Mouse (Mus musculus): ENCODE data around the gene Ndufa7. TPM values are rescaled to one million over a fixed set of nuclear protein-coding genes. Genes with fewer than 3 reads are reported as not detected.
"Not testable (repeated sequence)": the region's sequence is repeated elsewhere in the genome, so short reads cannot be mapped to it uniquely, and the experiment has no call there.

The Ndufa7 gene
- polyA plus RNA-seq, 1 experiment from 2014 or later, result 477 TPM

DNA sequence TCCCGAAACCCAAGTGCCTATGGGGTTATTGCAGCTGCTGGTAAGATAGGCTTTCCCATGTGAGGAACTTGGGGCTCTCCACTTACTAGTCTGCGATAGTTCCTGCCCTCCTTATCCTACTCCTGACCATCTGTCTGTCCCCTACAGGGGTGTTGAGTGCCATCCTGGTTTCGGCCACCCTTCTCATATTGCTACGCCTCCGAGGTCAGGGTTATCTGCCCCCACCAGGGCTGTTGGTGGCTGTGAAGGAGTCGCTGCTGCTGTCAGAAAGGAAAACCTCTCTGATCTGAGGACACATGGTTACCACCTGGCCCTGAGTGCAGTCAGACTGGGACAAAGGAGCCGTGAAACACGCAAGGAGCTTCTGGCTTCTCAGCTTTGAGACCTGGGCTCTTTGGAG is 23.8 kb downstream of the Ndufa7 start:
- Histone ChIP-seq H3K27me3 (replicated peaks; ENCODE audit: low read depth, poor library complexity, severe bottlenecking) (no peaks in the 10 kb centered on the region), H3K4me1 (peaks cover 15% of the 10 kb centered on the region), H3K36me3 (replicated peaks) (peaks cover 54% of the 10 kb centered on the region), H3K9me3 (no peaks in the 10 kb centered on the region), H3K4me3 (no peak overlapping the region), H3K27ac (replicated peaks) (no peak overlapping the region)
- no peak for DNase-seq (ENCODE audit: low spot score)
- WGBS, result 82% methylated on average over 8 of the region's 8 CpGs

GRCm38 (mm10) chr17:33851331-33851730 is 27.0 kb downstream of the Ndufa7 start:
- Histone ChIP-seq H3K4me1 (no peaks in the 10 kb centered on the region), H3K36me3 (replicated peaks) (peaks cover 52% of the 10 kb centered on the region), H3K27ac (replicated peaks) (no peak overlapping the region), H3K4me3 (no peak overlapping the region), H3K27me3 (replicated peaks; ENCODE audit: low read depth, poor library complexity, severe bottlenecking) (no peaks in the 10 kb centered on the region), H3K9me3 (no peaks in the 10 kb centered on the region)
- no peak for DNase-seq (ENCODE audit: low spot score)
- WGBS, result 69% methylated on average over 1 of the region's 1 CpGs

GRCm38 (mm10) chr17:33857816-33858215 is 33.4 kb downstream of the Ndufa7 start:
- DNase-seq (ENCODE audit: low spot score), result no peak
- Histone ChIP-seq H3K4me1 (no peaks in the 10 kb centered on the region), H3K4me3 (no peak overlapping the region), H3K27ac (replicated peaks) (no peak overlapping the region), H3K36me3 (replicated peaks) (peaks cover 3% of the 10 kb centered on the region; the same call in 1 of the 2 replicates), H3K9me3 (peaks cover 5% of the 10 kb centered on the region; the same call in 1 of the 2 replicates), H3K27me3 (replicated peaks; ENCODE audit: low read depth, poor library complexity, severe bottlenecking) (no peaks in the 10 kb centered on the region)
- 77% methylated on average over 4 of the region's 4 CpGs for WGBS

DNA sequence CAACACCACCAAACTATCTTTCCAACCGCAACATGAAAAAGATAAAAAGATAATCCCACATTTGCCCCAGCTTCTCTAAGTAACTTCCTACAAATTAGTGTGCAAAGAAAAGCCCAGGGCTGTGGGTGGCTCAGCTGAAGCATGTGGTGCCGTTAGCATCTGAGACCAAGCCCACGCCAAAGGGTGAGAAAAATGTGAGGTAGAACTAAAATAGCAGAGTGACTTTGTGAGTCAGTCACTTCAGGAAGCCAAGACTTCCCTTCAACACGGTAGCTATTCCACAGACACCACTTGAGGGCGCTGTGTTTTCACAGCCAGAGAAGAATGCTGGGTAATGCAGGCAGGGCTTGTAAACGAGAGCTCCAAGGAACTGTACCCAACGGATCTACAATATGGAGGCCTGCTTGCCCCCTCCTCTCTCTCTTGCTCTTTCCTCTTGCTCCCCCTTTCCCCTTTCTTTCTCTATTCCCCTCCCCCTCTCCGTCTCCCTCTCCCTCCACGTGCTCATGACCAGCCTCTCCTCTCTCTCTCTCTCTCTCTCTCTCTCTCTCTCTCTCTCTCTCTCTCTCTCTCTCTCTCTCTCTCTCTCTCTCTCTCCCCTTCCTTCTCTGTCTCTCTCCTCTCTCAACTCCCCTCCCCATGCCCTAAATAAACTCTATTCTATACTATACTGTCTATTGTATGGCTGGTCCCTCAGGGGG is 41.1 kb downstream of the Ndufa7 start:
- WGBS, result 40% methylated on average over 9 of the region's 9 CpGs
- Histone ChIP-seq H3K27ac (replicated peaks) (peak overlapping the region; percentile 54; the same call in 1 of the 2 replicates), H3K27me3 (replicated peaks; ENCODE audit: low read depth, poor library complexity, severe bottlenecking) (no peaks in the 10 kb centered on the region), H3K4me3 (no peak overlapping the region), H3K4me1 (peaks cover 16% of the 10 kb centered on the region), H3K9me3 (no peaks in the 10 kb centered on the region), H3K36me3 (replicated peaks) (no peaks in the 10 kb centered on the region)
- peak; percentile 51 for DNase-seq (ENCODE audit: low spot score)

DNA sequence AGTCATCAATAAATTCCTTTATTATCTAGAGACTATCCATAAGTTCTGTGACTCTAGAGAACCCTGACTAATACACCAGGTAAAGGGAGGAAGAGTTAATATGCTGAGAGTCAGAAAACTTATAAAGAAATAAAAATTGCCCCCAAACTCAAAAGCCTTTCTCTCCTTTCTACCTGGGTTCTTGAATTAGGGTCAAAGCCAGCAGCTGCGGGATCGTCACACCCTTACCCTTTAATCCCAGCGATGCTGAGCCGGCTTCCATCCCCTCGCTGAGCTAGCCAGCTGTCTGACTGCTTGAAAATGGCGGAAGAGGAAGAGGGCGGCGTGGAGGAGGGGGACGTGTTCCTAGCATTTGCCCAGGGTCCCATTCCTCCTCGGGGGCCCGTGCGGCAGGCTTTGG is 49.2 kb downstream of the Ndufa7 start, which contains the start of gene Gm7029:
Gene Gm7029 (plus strand): TSS at position 301 of the 400 bp plus-strand sequence.
- not testable (repeated sequence) for H3K27ac ChIP-seq (replicated peaks); H3K4me3 ChIP-seq; H3K9me3 ChIP-seq; H3K27me3 ChIP-seq (replicated peaks; ENCODE audit: low read depth, poor library complexity, severe bottlenecking); H3K4me1 ChIP-seq; DNase-seq (ENCODE audit: low spot score)
- peaks cover 41% of the 10 kb centered on the region for H3K36me3 ChIP-seq (replicated peaks)
- WGBS, result 76% methylated on average over 7 of the region's 12 CpGs

DNA sequence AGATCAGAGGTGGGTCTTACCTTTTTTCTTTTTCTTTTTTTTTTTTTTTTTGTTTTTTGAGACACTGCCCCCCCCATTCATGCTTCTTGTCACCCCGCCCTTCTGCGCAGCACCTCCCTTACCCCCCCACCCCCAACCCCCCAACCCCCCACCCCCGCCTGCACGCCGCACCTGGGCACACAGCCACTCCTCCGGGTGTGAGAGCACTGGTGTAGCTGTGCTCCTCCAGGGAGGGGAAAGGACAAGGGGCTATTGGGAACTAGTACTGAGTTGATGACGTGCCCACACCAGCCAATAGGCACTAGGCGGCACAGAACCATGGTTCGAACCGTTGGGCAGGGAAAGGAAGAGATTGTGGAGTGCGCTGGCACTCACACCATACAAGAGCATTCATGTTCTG is 50.0 kb downstream of the Ndufa7 start:
- no peak for DNase-seq (ENCODE audit: low spot score)
- Histone ChIP-seq H3K4me1 (no peaks in the 10 kb centered on the region), H3K27me3 (replicated peaks; ENCODE audit: low read depth, poor library complexity, severe bottlenecking) (no peaks in the 10 kb centered on the region), H3K36me3 (replicated peaks) (peaks cover 50% of the 10 kb centered on the region), H3K9me3 (no peaks in the 10 kb centered on the region), H3K27ac (replicated peaks) (no peak overlapping the region), H3K4me3 (no peak overlapping the region)
- WGBS, result 88% methylated on average over 11 of the region's 11 CpGs

GRCm38 (mm10) chr17:33875797-33876196 is 51.4 kb downstream of the Ndufa7 start:
- WGBS, result 78% methylated on average over 5 of the region's 5 CpGs
- H3K4me3 ChIP-seq; H3K27me3 ChIP-seq (replicated peaks; ENCODE audit: low read depth, poor library complexity, severe bottlenecking); H3K4me1 ChIP-seq; H3K27ac ChIP-seq (replicated peaks); H3K9me3 ChIP-seq: not testable (repeated sequence)
- DNase-seq (ENCODE audit: low spot score), result peak; percentile 37
- H3K36me3 ChIP-seq (replicated peaks), result peaks cover 63% of the 10 kb centered on the region

DNA sequence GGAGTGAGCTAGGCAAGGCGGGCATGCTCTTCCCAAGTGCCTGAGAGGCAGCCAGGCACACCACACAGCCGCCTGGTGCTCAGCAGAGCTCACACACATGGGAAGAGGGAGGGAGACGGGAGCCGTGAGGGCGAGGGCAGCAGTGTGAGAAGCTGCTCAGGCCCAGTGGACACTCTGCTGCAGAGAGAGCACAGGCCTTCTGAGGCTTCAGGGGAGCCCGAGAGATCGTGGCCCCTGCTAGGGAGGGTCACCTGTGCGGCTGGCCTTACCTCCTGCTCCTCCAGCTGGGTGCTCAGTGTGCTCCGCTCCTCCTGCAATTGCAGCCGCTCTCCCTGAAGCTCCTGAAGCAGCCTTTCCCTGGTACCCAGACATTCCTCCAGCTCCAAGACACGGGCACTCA is 59.9 kb downstream of the Ndufa7 start:
- not testable (repeated sequence) for H3K27me3 ChIP-seq (replicated peaks; ENCODE audit: low read depth, poor library complexity, severe bottlenecking); H3K4me3 ChIP-seq; DNase-seq (ENCODE audit: low spot score); H3K9me3 ChIP-seq; H3K27ac ChIP-seq (replicated peaks)
- WGBS, result 90% methylated on average over 11 of the region's 11 CpGs
- H3K4me1 ChIP-seq, result peaks cover 18% of the 10 kb centered on the region
- peaks cover 76% of the 10 kb centered on the region for H3K36me3 ChIP-seq (replicated peaks)

- H3K9me3 ChIP-seq; DNase-seq (ENCODE audit: low spot score); H3K27ac ChIP-seq (replicated peaks); H3K27me3 ChIP-seq (replicated peaks; ENCODE audit: low read depth, poor library complexity, severe bottlenecking): not testable (repeated sequence)
- WGBS, result 82% methylated on average over 2 of the region's 2 CpGs
- Histone ChIP-seq H3K36me3 (replicated peaks) (peaks cover 43% of the 10 kb centered on the region), H3K4me1 (peaks cover 19% of the 10 kb centered on the region), H3K4me3 (peak overlapping the region; percentile 68; the same call in 1 of the 2 replicates)
Measured at GRCm38 (mm10) chr17:33887802-33888201, 63.4 kb downstream of the Ndufa7 start.

Small RNA genes lying within 50 kb of the gene (microRNA-seq; reads per million reads assigned to microRNA genes)
- gene Gm27740, result not detected

Other genes starting within 250 kb of the Ndufa7 start
- gene Zfp414, start 195.5 kb upstream of the Ndufa7 start, polyA plus RNA-seq (2016; fragmentation: Nextera tagmentation; extraction: Ambion mirVana), result 53.4 and 58.1 TPM in 2 replicates
- 0.55 and 0.65 TPM in 2 replicates for gene Pram1, start 186.5 kb upstream of the Ndufa7 start, polyA plus RNA-seq (2016; fragmentation: Nextera tagmentation; extraction: Ambion mirVana)
- 567 and 569 TPM in 2 replicates for gene Hnrnpm, start 137.7 kb upstream of the Ndufa7 start, polyA plus RNA-seq (2016; fragmentation: Nextera tagmentation; extraction: Ambion mirVana)
- 28.0 and 28.5 TPM in 2 replicates for gene March2, start 105.9 kb upstream of the Ndufa7 start, polyA plus RNA-seq (2016; fragmentation: Nextera tagmentation; extraction: Ambion mirVana)
- gene Rab11b, start 64.0 kb upstream of the Ndufa7 start, polyA plus RNA-seq (2016; fragmentation: Nextera tagmentation; extraction: Ambion mirVana), result 342 and 347 TPM in 2 replicates
- 33.4 and 39.0 TPM in 2 replicates for gene Angptl4, start 42.7 kb upstream of the Ndufa7 start, polyA plus RNA-seq (2016; fragmentation: Nextera tagmentation; extraction: Ambion mirVana)
- gene Kank3, start 14.1 kb upstream of the Ndufa7 start, polyA plus RNA-seq (2016; fragmentation: Nextera tagmentation; extraction: Ambion mirVana), result 25.4 and 29.5 TPM in 2 replicates
- gene Rps28, start within 50 bp of the Ndufa7 start, polyA plus RNA-seq (2016; fragmentation: Nextera tagmentation; extraction: Ambion mirVana), result 866 and 898 TPM in 2 replicates
- 97.8 and 98.9 TPM in 2 replicates for gene Cd320, start 18.5 kb downstream of the Ndufa7 start, polyA plus RNA-seq (2016; fragmentation: Nextera tagmentation; extraction: Ambion mirVana)
- gene Gm7029, start 49.3 kb downstream of the Ndufa7 start, polyA plus RNA-seq (2016; fragmentation: Nextera tagmentation; extraction: Ambion mirVana), result not detected in 2 replicates
- 7.0 and 8.5 TPM in 2 replicates for gene Kifc1, start 66.1 kb downstream of the Ndufa7 start, polyA plus RNA-seq (2016; fragmentation: Nextera tagmentation; extraction: Ambion mirVana)
- 0.27 and 0.45 TPM in 2 replicates for gene Platr17, start 80.6 kb downstream of the Ndufa7 start, polyA plus RNA-seq (2016; fragmentation: Nextera tagmentation; extraction: Ambion mirVana)
- 80.0 and 84.9 TPM in 2 replicates for gene Daxx, start 84.8 kb downstream of the Ndufa7 start, polyA plus RNA-seq (2016; fragmentation: Nextera tagmentation; extraction: Ambion mirVana)
- gene Tapbp, start 91.3 kb downstream of the Ndufa7 start, polyA plus RNA-seq (2016; fragmentation: Nextera tagmentation; extraction: Ambion mirVana), result 9.9 and 11.8 TPM in 2 replicates
- gene Zbtb22, start 91.3 kb downstream of the Ndufa7 start, polyA plus RNA-seq (2016; fragmentation: Nextera tagmentation; extraction: Ambion mirVana), result 19.6 and 21.1 TPM in 2 replicates
- gene Rgl2, start 105.0 kb downstream of the Ndufa7 start, polyA plus RNA-seq (2016; fragmentation: Nextera tagmentation; extraction: Ambion mirVana), result 40.2 and 41.0 TPM in 2 replicates
- gene Pfdn6, start 115.8 kb downstream of the Ndufa7 start, polyA plus RNA-seq (2016; fragmentation: Nextera tagmentation; extraction: Ambion mirVana), result 233 and 235 TPM in 2 replicates
- 62.1 and 66.0 TPM in 2 replicates for gene Wdr46, start 116.1 kb downstream of the Ndufa7 start, polyA plus RNA-seq (2016; fragmentation: Nextera tagmentation; extraction: Ambion mirVana)
- 3.6 and 4.5 TPM in 2 replicates for gene B3galt4, start 126.9 kb downstream of the Ndufa7 start, polyA plus RNA-seq (2016; fragmentation: Nextera tagmentation; extraction: Ambion mirVana)
- 48.2 and 51.5 TPM in 2 replicates for gene Vps52, start 131.2 kb downstream of the Ndufa7 start, polyA plus RNA-seq (2016; fragmentation: Nextera tagmentation; extraction: Ambion mirVana)
- gene Rps18, start 131.4 kb downstream of the Ndufa7 start, polyA plus RNA-seq (2016; fragmentation: Nextera tagmentation; extraction: Ambion mirVana), result 1,569 and 1,593 TPM in 2 replicates
- 8.4 and 13.4 TPM in 2 replicates for gene H2-K1, start 175.8 kb downstream of the Ndufa7 start, polyA plus RNA-seq (2016; fragmentation: Nextera tagmentation; extraction: Ambion mirVana)
- 11.0 and 11.6 TPM in 2 replicates for gene Ring1, start 200.1 kb downstream of the Ndufa7 start, polyA plus RNA-seq (2016; fragmentation: Nextera tagmentation; extraction: Ambion mirVana)
- 41.4 and 44.8 TPM in 2 replicates for gene H2-Ke6, start 203.5 kb downstream of the Ndufa7 start, polyA plus RNA-seq (2016; fragmentation: Nextera tagmentation; extraction: Ambion mirVana)
- 167 and 177 TPM in 2 replicates for gene Slc39a7, start 207.1 kb downstream of the Ndufa7 start, polyA plus RNA-seq (2016; fragmentation: Nextera tagmentation; extraction: Ambion mirVana)
- gene Rxrb, start 207.2 kb downstream of the Ndufa7 start, polyA plus RNA-seq (2016; fragmentation: Nextera tagmentation; extraction: Ambion mirVana), result 44.7 and 47.9 TPM in 2 replicates
- 1.0 and 1.2 TPM in 2 replicates for gene Col11a2, start 214.9 kb downstream of the Ndufa7 start, polyA plus RNA-seq (2016; fragmentation: Nextera tagmentation; extraction: Ambion mirVana)

Measured in embryonic facial prominence, embryonic 10.5 days (tissue).